Mouse (Mus musculus): ENCODE results near the gene Exd2. TPM values are rescaled to one million over a fixed set of nuclear protein-coding genes. Genes with fewer than 3 reads are reported as not detected.
"Not testable (repeated sequence)": the region's sequence is repeated elsewhere in the genome, so short reads cannot be mapped to it uniquely, and the experiment has no call there.

Gene Exd2
- polyA plus RNA-seq, 1 experiment from 2014 or later = 39.0 TPM

DNA sequence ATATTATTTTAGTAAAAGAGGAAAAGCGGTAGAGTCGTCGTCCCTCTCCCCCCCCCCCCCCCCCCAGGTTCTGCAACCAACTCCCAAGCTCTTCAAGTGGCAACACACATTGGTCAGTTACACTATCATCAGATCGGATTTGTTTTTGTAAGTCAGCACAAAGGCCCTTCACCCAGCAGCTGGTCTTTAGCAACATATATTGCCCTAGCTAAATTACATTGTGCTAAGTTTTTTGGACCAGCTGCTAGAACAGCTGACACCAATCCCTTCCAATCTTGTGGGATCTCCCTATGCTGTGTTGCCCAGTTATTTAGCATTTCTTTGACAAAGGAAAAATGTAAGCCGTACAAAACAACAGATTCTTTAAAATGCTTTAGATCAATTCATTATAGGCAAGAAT lies 4.9 kb upstream of the Exd2 start:
- H3K4me1 ChIP-seq = no peaks in the 10 kb centered on the region
- H3K27me3 ChIP-seq (ENCODE audit: low read depth, poor library complexity, severe bottlenecking) = no peaks in the 10 kb centered on the region
- H3K4me3 ChIP-seq = no peak overlapping the region
- H3K9me3 ChIP-seq (replicated peaks) = no peaks in the 10 kb centered on the region; the same call in 1 of the 2 replicates
- no peaks in the 10 kb centered on the region for H3K36me3 ChIP-seq
- WGBS = 83% methylated on average over 5 of the region's 5 CpGs
- H3K27ac ChIP-seq (replicated peaks) = no peak overlapping the region
- no peak for DNase-seq (ENCODE audit: low spot score)

DNA sequence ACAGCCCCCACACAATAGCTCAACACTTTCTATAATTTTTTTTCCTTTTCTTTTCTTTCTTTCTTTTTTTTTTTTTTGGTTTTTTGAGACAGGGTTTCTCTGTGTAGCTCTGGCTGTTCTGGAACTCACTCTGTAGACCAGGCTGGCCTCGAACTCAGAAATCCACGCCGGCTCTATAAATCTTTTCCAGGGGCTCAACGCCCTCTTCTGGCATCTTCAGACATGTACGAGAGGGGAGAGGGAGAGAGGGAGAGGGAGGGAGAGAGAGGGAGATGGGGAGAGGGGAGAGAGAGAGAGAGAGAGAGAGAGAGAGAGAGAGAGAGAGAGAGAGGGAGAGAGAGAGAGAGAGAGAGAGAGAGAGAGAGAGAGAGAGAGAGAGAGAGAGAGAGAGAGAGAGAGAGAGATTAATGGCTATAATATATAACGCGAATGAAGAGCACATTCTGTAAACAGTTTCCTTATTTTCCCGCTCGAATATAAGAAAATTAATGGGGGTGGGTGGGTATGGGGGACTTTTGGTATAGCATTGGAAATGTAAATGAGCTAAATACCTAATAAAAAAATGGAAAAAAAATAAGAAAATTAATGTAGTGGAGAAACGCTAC lies 501 bp upstream of the Exd2 start:
- Histone ChIP-seq H3K27ac (replicated peaks) (peak overlapping the region; percentile 96), H3K4me3 (peak overlapping the region; percentile 88)
- DNase-seq (ENCODE audit: low spot score) = peak; percentile 40
- not testable (repeated sequence) for H3K9me3 ChIP-seq (replicated peaks); H3K27me3 ChIP-seq (ENCODE audit: low read depth, poor library complexity, severe bottlenecking); H3K36me3 ChIP-seq; H3K4me1 ChIP-seq
- 10% methylated on average over 10 of the region's 10 CpGs for WGBS

- no peaks in the 10 kb centered on the region for H3K27me3 ChIP-seq (ENCODE audit: low read depth, poor library complexity, severe bottlenecking)
- H3K4me1 ChIP-seq = peaks cover 9% of the 10 kb centered on the region
- H3K36me3 ChIP-seq = no peaks in the 10 kb centered on the region
- DNase-seq (ENCODE audit: low spot score) = no peak
- WGBS = 8% methylated on average over 17 of the region's 17 CpGs
- H3K4me3 ChIP-seq = peak overlapping the region; percentile 88
- H3K9me3 ChIP-seq (replicated peaks) = no peaks in the 10 kb centered on the region; the same call in 1 of the 2 replicates
- H3K27ac ChIP-seq (replicated peaks) = peak overlapping the region; percentile 96
Measured at GRCm38 (mm10) chr12:80463666-80464269, 873 bp downstream of the Exd2 start.

- no peak overlapping the region for H3K4me3 ChIP-seq
- 90% methylated on average over 2 of the region's 2 CpGs for WGBS
- H3K4me1 ChIP-seq = no peaks in the 10 kb centered on the region
- no peaks in the 10 kb centered on the region for H3K36me3 ChIP-seq
- no peaks in the 10 kb centered on the region for H3K27me3 ChIP-seq (ENCODE audit: low read depth, poor library complexity, severe bottlenecking)
- H3K27ac ChIP-seq (replicated peaks) = no peak overlapping the region
- no peaks in the 10 kb centered on the region for H3K9me3 ChIP-seq (replicated peaks)
- DNase-seq (ENCODE audit: low spot score) = no peak
Measured at GRCm38 (mm10) chr12:80470206-80470605, 7.3 kb downstream of the Exd2 start.

GRCm38 (mm10) chr12:80471926-80472325 lies 9.0 kb downstream of the Exd2 start:
- no peaks in the 10 kb centered on the region for H3K27me3 ChIP-seq (ENCODE audit: low read depth, poor library complexity, severe bottlenecking)
- WGBS = 91% methylated on average over 4 of the region's 4 CpGs

DNA sequence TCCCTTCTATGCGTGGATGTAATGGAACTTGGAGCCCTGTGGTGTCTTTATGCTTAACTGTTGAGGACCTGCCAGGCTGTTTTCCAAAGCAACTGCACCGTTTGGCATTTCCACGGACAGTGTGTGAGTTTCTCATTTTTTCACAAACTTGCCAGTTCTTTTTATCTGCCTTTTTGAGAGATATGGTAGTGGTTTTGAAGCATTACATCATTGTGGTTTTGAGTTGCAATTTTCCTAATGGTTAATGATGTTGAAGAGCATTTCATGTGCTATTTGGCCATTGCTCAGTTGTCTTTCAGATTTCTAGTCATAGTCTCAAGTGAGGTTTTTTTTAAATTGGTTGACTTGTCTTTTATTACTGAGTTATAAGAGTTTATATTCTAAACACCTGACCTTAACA lies 10.8 kb downstream of the Exd2 start:
- Histone ChIP-seq H3K27me3 (ENCODE audit: low read depth, poor library complexity, severe bottlenecking) (no peaks in the 10 kb centered on the region), H3K9me3 (replicated peaks) (no peaks in the 10 kb centered on the region), H3K4me1 (no peaks in the 10 kb centered on the region), H3K4me3 (no peak overlapping the region), H3K27ac (replicated peaks) (no peak overlapping the region), H3K36me3 (peaks cover 16% of the 10 kb centered on the region)
- no peak for DNase-seq (ENCODE audit: low spot score)
- WGBS = 81% methylated on average over 3 of the region's 3 CpGs

More at GRCm38 (mm10) chr12:80471926-80472325, 9.0 kb downstream of the Exd2 start:
- peaks cover 9% of the 10 kb centered on the region for H3K36me3 ChIP-seq
- H3K4me3 ChIP-seq = no peak overlapping the region
- H3K9me3 ChIP-seq (replicated peaks) = no peaks in the 10 kb centered on the region
- H3K27ac ChIP-seq (replicated peaks) = no peak overlapping the region
- H3K4me1 ChIP-seq = no peaks in the 10 kb centered on the region
- DNase-seq (ENCODE audit: low spot score) = no peak

GRCm38 (mm10) chr12:80479986-80480385 lies 17.1 kb downstream of the Exd2 start:
- Histone ChIP-seq H3K4me1 (peaks cover 3% of the 10 kb centered on the region), H3K27me3 (ENCODE audit: low read depth, poor library complexity, severe bottlenecking) (no peaks in the 10 kb centered on the region), H3K4me3 (no peak overlapping the region), H3K9me3 (replicated peaks) (no peaks in the 10 kb centered on the region), H3K27ac (replicated peaks) (no peak overlapping the region), H3K36me3 (peaks cover 71% of the 10 kb centered on the region)
- DNase-seq (ENCODE audit: low spot score) = no peak
- 91% methylated on average over 3 of the region's 3 CpGs for WGBS

- Histone ChIP-seq H3K36me3 (peaks cover 87% of the 10 kb centered on the region), H3K9me3 (replicated peaks) (no peaks in the 10 kb centered on the region), H3K4me3 (no peak overlapping the region), H3K27ac (replicated peaks) (no peak overlapping the region), H3K27me3 (ENCODE audit: low read depth, poor library complexity, severe bottlenecking) (no peaks in the 10 kb centered on the region), H3K4me1 (peaks cover 5% of the 10 kb centered on the region)
- DNase-seq (ENCODE audit: low spot score) = no peak
- WGBS = 79% methylated on average over 3 of the region's 3 CpGs
Measured at GRCm38 (mm10) chr12:80483397-80483796, 20.5 kb downstream of the Exd2 start.

DNA sequence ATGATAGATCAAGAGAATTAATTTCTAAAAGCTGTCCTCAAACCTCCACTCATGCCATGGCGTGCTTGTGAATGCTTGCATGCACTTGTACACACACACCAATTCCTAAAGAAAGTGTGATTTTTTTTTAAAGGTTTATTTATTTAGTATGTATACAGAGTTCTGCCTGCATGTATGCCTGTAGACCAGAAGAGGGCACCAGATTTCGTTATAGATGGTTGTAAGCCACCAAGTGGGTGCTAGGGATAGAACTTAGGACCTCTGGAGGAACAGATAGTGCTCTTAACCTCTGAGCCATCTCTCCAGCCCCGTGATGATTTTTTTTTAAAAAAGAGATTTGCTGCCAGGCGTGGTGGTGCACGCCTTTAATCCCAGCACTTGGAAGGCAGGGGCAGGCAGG lies 30.4 kb downstream of the Exd2 start:
- Histone ChIP-seq H3K36me3 (peaks cover 65% of the 10 kb centered on the region), H3K9me3 (replicated peaks) (peaks cover 4% of the 10 kb centered on the region; the same call in 1 of the 2 replicates), H3K27me3 (ENCODE audit: low read depth, poor library complexity, severe bottlenecking) (no peaks in the 10 kb centered on the region), H3K4me1 (no peaks in the 10 kb centered on the region), H3K27ac (replicated peaks) (no peak overlapping the region), H3K4me3 (no peak overlapping the region)
- DNase-seq (ENCODE audit: low spot score) = no peak
- 93% methylated on average over 5 of the region's 5 CpGs for WGBS

GRCm38 (mm10) chr12:80495691-80496090 lies 32.8 kb downstream of the Exd2 start:
- H3K4me3 ChIP-seq = no peak overlapping the region
- peaks cover 42% of the 10 kb centered on the region for H3K36me3 ChIP-seq
- 93% methylated on average over 1 of the region's 1 CpGs for WGBS
- H3K4me1 ChIP-seq = no peaks in the 10 kb centered on the region
- DNase-seq (ENCODE audit: low spot score) = no peak
- H3K27me3 ChIP-seq (ENCODE audit: low read depth, poor library complexity, severe bottlenecking) = no peaks in the 10 kb centered on the region
- H3K27ac ChIP-seq (replicated peaks) = no peak overlapping the region
- H3K9me3 ChIP-seq (replicated peaks) = peaks cover 4% of the 10 kb centered on the region; the same call in 1 of the 2 replicates

DNA sequence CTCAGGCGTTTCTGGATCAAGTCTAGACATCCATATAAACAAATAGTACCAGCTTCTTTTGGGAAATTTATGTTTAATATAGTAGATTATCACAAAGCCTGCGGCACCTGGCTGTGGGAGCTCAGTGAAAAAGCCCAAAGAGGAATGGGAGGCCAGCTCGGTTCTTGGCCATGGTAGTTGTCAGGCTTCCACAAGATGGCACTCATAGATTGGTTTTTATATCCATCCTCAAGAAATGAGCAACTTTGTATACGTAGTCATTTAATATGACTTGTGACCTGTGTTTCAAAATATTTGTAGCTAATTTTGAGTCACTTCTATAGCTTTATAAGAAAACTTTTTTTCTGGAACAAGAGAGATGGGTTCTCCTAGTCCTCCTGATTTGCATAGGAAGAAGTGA lies 35.5 kb downstream of the Exd2 start:
- Histone ChIP-seq H3K9me3 (replicated peaks) (peaks cover 3% of the 10 kb centered on the region; the same call in 1 of the 2 replicates), H3K27me3 (ENCODE audit: low read depth, poor library complexity, severe bottlenecking) (no peaks in the 10 kb centered on the region), H3K36me3 (peaks cover 16% of the 10 kb centered on the region), H3K4me1 (no peaks in the 10 kb centered on the region), H3K27ac (replicated peaks) (no peak overlapping the region), H3K4me3 (no peak overlapping the region)
- DNase-seq (ENCODE audit: low spot score) = no peak
- WGBS = 64% methylated on average over 4 of the region's 4 CpGs

GRCm38 (mm10) chr12:80500506-80500905 lies 37.6 kb downstream of the Exd2 start:
- Histone ChIP-seq H3K36me3 (peaks cover 9% of the 10 kb centered on the region), H3K27me3 (ENCODE audit: low read depth, poor library complexity, severe bottlenecking) (no peaks in the 10 kb centered on the region), H3K4me1 (no peaks in the 10 kb centered on the region), H3K4me3 (no peak overlapping the region), H3K27ac (replicated peaks) (no peak overlapping the region), H3K9me3 (replicated peaks) (no peaks in the 10 kb centered on the region)
- WGBS = 48% methylated on average over 1 of the region's 1 CpGs
- no peak for DNase-seq (ENCODE audit: low spot score)

DNA sequence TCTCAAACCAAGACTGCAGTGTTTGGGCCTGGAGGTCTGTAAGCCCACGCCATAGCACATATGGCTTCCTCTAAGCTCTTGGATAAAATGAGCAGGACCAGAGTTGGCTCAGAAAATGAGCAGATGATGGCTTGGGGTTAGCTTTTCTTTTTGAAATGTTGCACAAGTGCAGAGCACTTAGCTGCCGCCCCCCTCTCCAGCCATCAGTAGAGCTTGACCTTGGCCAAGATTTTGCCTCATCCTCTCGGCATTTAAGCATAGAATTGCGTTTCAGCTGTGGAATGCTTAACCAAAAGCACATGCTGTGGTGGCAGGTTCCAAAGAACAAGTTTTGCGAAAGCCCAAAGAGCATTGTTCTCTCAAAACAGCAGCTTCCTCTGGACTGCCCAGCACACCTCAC lies 41.8 kb downstream of the Exd2 start:
- WGBS = 82% methylated on average over 5 of the region's 5 CpGs

More for the DNA sequence above, 41.8 kb downstream of the Exd2 start:
- H3K27ac ChIP-seq (replicated peaks) = no peak overlapping the region
- H3K9me3 ChIP-seq (replicated peaks) = no peaks in the 10 kb centered on the region
- H3K4me3 ChIP-seq = no peak overlapping the region
- peaks cover 10% of the 10 kb centered on the region for H3K4me1 ChIP-seq
- DNase-seq (ENCODE audit: low spot score) = no peak
- no peaks in the 10 kb centered on the region for H3K27me3 ChIP-seq (ENCODE audit: low read depth, poor library complexity, severe bottlenecking)
- H3K36me3 ChIP-seq = no peaks in the 10 kb centered on the region

Data from midbrain, embryonic 10.5 days (tissue).